Mouse (Mus musculus): ENCODE measurements around the gene Gm17660. TPM values are rescaled to one million over a fixed set of nuclear protein-coding genes. Genes with fewer than 3 reads are reported as not detected.

Gene Gm17660
- polyA plus RNA-seq, 1 experiment from 2014 or later, result 1.5 TPM

DNA sequence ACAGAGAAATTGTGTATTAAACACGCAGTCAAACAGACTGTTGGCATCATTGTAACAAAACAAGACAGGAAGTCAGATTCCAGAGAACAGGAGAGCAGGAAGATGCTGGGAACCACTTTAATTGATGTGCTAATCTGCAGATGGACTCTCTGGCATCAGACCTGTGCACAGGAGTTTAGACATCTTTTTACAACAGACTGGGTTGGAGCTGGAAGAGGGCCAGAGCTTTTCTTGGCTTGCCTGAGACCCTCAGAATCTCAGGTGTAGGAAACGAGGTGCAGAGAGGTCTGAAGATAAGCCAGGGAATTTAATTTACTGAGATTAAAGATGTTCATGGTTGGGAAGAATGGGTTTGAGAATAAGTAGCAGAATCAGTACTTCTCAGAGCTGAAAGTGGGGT is 12.3 kb upstream of the Gm17660 start:
- Histone ChIP-seq H3K27me3 (replicated peaks; ENCODE audit: control insufficient read depth, insufficient read depth, low read length) (no peaks in the 10 kb centered on the region), H3K36me3 (ENCODE audit: control insufficient read depth, insufficient read depth) (peaks cover 14% of the 10 kb centered on the region; the same call in 1 of the 2 replicates), H3K4me2 (replicated peaks; ENCODE audit: low read depth) (no peak overlapping the region), H3K27ac (ENCODE audit: low read depth, low read length) (no peak overlapping the region), H3K4me1 (replicated peaks; ENCODE audit: control insufficient read depth, insufficient read depth, low read length) (no peaks in the 10 kb centered on the region), H3K9me3 (ENCODE audit: control insufficient read depth) (no peaks in the 10 kb centered on the region), H3K4me3 (ENCODE audit: low read depth, low read length) (no peak overlapping the region), H3K9ac (ENCODE audit: low read depth, low read length) (no peak overlapping the region)
- no peak for TF ChIP-seq CTCF (IDR thresholded peaks at IDR 0.05; ENCODE audit: low read depth)
- no peak for ATAC-seq
- 79% methylated on average over 2 of the region's 2 CpGs for WGBS

DNA sequence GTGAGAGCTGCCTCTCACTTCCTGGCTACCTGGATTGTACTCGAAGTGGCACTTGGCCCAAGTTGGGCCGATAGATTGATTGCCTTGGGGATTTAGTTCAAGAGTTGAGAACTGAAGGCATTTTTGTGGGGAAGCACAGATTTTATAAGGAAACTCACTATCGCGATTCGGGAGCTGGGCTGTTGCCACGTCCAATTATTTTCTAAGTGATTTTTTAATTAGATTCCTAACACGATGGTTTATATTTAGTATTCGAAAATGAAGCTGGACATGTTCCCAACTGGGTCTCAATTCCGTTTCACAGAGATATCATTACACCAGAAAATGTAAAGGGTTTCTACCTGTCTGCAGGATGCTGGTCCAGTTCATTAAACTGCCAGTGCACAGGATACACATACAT is 8.0 kb upstream of the Gm17660 start:
- Histone ChIP-seq H3K4me1 (replicated peaks; ENCODE audit: control insufficient read depth, insufficient read depth, low read length) (no peaks in the 10 kb centered on the region), H3K36me3 (ENCODE audit: control insufficient read depth, insufficient read depth) (peaks cover 14% of the 10 kb centered on the region; the same call in 1 of the 2 replicates), H3K27ac (ENCODE audit: low read depth, low read length) (no peak overlapping the region), H3K27me3 (replicated peaks; ENCODE audit: control insufficient read depth, insufficient read depth, low read length) (no peaks in the 10 kb centered on the region), H3K9me3 (ENCODE audit: control insufficient read depth) (no peaks in the 10 kb centered on the region), H3K4me3 (ENCODE audit: low read depth, low read length) (no peak overlapping the region), H3K4me2 (replicated peaks; ENCODE audit: low read depth) (no peak overlapping the region), H3K9ac (ENCODE audit: low read depth, low read length) (no peak overlapping the region)
- ATAC-seq, result no peak
- 92% methylated on average over 9 of the region's 9 CpGs for WGBS
- no peak for TF ChIP-seq CTCF (IDR thresholded peaks at IDR 0.05; ENCODE audit: low read depth)

DNA sequence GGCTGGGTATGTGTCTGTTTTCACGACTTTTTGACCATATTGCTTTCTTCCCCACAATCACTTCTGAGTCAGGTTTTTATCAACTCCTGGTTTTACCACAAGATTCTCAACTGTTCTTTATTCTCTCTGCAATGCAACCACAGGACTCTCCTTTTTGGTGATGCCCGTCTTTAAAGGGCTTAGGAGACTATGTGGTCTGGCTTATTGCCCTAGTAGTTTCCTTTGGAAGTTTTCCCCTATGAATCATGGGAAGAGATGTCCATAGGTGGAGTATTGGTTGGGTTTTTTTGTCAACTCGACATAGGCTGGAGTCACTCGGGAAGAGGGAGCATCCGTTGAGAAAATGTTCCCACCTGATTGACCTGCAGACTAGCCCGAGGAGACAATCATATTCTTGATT is 3.3 kb upstream of the Gm17660 start:
- Histone ChIP-seq H3K4me3 (ENCODE audit: low read depth, low read length) (no peak overlapping the region), H3K9me3 (ENCODE audit: control insufficient read depth) (no peaks in the 10 kb centered on the region), H3K4me2 (replicated peaks; ENCODE audit: low read depth) (no peak overlapping the region), H3K27ac (ENCODE audit: low read depth, low read length) (no peak overlapping the region), H3K36me3 (ENCODE audit: control insufficient read depth, insufficient read depth) (no peaks in the 10 kb centered on the region; the same call in 1 of the 2 replicates), H3K9ac (ENCODE audit: low read depth, low read length) (no peak overlapping the region), H3K27me3 (replicated peaks; ENCODE audit: control insufficient read depth, insufficient read depth, low read length) (no peaks in the 10 kb centered on the region), H3K4me1 (replicated peaks; ENCODE audit: control insufficient read depth, insufficient read depth, low read length) (0 out of 2 replicates have a peak, but pooled peaks cover 2% of the 10 kb centered on the region)
- 87% methylated on average over 6 of the region's 6 CpGs for WGBS
- ATAC-seq, result no peak
- TF ChIP-seq CTCF (IDR thresholded peaks at IDR 0.05; ENCODE audit: low read depth), result no peak

DNA sequence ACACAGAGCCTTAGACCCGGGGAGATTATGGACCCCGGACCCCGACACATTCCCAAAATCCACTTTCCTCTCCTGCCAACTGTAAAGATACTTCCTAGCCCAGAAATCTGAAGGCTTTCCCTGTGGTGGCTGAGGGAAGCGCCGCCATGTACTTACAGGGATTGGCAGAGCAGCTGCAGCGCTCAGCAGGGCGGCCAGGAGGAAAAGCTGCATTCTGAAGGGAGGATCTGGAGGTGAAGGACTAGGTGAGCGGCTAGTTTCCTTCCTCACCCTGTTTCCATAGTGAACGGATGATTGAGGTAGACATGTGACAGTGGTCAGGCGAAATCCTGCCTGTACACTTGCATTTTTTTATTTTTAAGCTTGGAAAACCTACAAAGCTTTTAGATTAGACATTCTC is 1.0 kb downstream of the Gm17660 start:
- ATAC-seq, result no peak
- Histone ChIP-seq H3K4me3 (ENCODE audit: low read depth, low read length) (no peak overlapping the region), H3K4me2 (replicated peaks; ENCODE audit: low read depth) (peak overlapping the region; percentile 27; the same call in 1 of the 2 replicates), H3K36me3 (ENCODE audit: control insufficient read depth, insufficient read depth) (no peaks in the 10 kb centered on the region), H3K9me3 (ENCODE audit: control insufficient read depth) (no peaks in the 10 kb centered on the region), H3K9ac (ENCODE audit: low read depth, low read length) (no peak overlapping the region), H3K27ac (ENCODE audit: low read depth, low read length) (no peak overlapping the region), H3K27me3 (replicated peaks; ENCODE audit: control insufficient read depth, insufficient read depth, low read length) (no peaks in the 10 kb centered on the region), H3K4me1 (replicated peaks; ENCODE audit: control insufficient read depth, insufficient read depth, low read length) (0 out of 2 replicates have a peak, but pooled peaks cover 2% of the 10 kb centered on the region)
- WGBS, result 30% methylated on average over 10 of the region's 10 CpGs
- no peak for TF ChIP-seq CTCF (IDR thresholded peaks at IDR 0.05; ENCODE audit: low read depth)

DNA sequence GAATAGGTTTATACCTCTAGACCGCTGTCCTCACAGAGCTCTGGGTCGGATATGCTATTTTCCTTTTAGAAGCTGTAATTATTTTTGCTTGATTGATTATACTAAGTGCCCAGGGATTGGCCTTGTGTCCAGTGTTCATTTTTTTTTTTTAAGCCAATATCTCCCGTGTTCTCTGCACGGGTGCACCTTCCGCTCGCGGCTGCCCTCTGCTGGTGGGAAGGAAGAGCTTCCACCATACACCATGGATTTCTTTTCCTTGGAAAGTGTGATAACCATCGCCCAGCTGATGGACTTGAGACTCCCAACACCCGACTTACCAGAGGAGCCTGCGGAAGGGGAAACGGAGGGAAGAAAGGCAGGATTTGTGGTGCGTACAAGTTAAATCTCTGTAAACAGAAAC is 3.0 kb downstream of the Gm17660 start:
- peak; percentile 92 for TF ChIP-seq CTCF (IDR thresholded peaks at IDR 0.05; ENCODE audit: low read depth)
- peak overlapping the region; percentile 54 for H3K4me2 ChIP-seq (replicated peaks; ENCODE audit: low read depth)
- 21% methylated on average over 12 of the region's 12 CpGs for WGBS

DNA sequence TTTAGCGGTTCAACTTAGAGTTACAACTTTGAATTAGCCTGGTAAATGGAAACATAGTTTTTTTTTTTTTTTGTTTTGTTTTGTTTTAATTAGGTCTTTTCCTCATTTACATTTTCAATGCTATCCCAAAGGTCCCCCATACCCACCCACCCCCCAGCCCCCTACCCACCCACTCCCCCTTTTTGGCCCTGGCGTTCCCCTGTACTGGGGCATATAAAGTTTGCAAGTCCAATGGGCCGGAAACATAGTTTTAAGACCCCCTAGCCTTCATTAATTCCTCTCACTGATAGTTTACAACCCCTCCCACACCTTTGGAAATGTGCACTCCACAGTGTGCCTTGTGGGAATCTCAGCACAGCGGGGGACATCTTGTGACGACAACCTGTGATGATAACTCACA is 3.8 kb downstream of the Gm17660 start:
- Histone ChIP-seq H3K27ac (ENCODE audit: low read depth, low read length) (no peak overlapping the region), H3K36me3 (ENCODE audit: control insufficient read depth, insufficient read depth) (no peaks in the 10 kb centered on the region), H3K4me3 (ENCODE audit: low read depth, low read length) (no peak overlapping the region), H3K27me3 (replicated peaks; ENCODE audit: control insufficient read depth, insufficient read depth, low read length) (no peaks in the 10 kb centered on the region), H3K4me2 (replicated peaks; ENCODE audit: low read depth) (no peak overlapping the region), H3K9ac (ENCODE audit: low read depth, low read length) (no peak overlapping the region), H3K9me3 (ENCODE audit: control insufficient read depth) (no peaks in the 10 kb centered on the region), H3K4me1 (replicated peaks; ENCODE audit: control insufficient read depth, insufficient read depth, low read length) (0 out of 2 replicates have a peak, but pooled peaks cover 2% of the 10 kb centered on the region)
- no peak for TF ChIP-seq CTCF (IDR thresholded peaks at IDR 0.05; ENCODE audit: low read depth)
- peak; percentile 67 for ATAC-seq
- WGBS, result 90% methylated on average over 5 of the region's 5 CpGs

More for the DNA sequence above, 3.0 kb downstream of the Gm17660 start:
- H3K27me3 ChIP-seq (replicated peaks; ENCODE audit: control insufficient read depth, insufficient read depth, low read length), result no peaks in the 10 kb centered on the region
- peak; percentile 63 for ATAC-seq
- H3K4me3 ChIP-seq (ENCODE audit: low read depth, low read length), result peak overlapping the region; percentile 1; the same call in 1 of the 2 replicates
- no peak overlapping the region for H3K9ac ChIP-seq (ENCODE audit: low read depth, low read length)
- 0 out of 2 replicates have a peak, but pooled peaks cover 2% of the 10 kb centered on the region for H3K4me1 ChIP-seq (replicated peaks; ENCODE audit: control insufficient read depth, insufficient read depth, low read length)
- H3K27ac ChIP-seq (ENCODE audit: low read depth, low read length), result no peak overlapping the region
- H3K9me3 ChIP-seq (ENCODE audit: control insufficient read depth), result no peaks in the 10 kb centered on the region
- H3K36me3 ChIP-seq (ENCODE audit: control insufficient read depth, insufficient read depth), result no peaks in the 10 kb centered on the region
